Mouse (Mus musculus): Measurements from ENCODE around the gene Cacna1a.

DNA sequence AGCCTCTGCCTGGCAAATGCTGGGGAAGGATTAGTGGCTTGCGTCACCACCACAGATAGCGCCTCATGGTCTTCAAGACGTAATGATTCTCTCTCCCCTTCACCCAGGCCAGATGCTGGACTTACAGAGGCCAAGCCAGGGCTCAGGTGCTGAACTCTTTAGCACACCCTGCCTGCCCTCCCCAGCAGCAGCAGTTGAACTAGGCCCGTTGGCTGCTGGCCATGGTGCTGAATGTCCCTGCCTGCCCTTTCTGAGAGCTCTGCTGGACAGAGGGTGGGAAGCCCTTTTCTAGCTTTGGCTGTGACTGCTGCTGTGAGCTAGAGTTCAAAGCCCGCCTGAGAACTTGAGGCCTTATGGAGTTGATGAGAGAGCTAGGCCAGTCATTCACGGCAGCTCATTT is 66.3 kb downstream of the Cacna1a start:
- TF ChIP-seq FLI1 (IDR thresholded peaks at IDR 0.05; ENCODE audit: low read length) (no peak), GATA1 (IDR thresholded peaks at IDR 0.05; ENCODE audit: borderline replicate concordance, low read length) (no peak)
